Mouse (Mus musculus) B cell, adult 2 months (primary cell): Measurements from ENCODE around the gene Sstr2.

ENCODE experiments used
- DNase-seq, 2 experiments: peaks; one replicate each; pipeline ENCODE4 v3.0.0; 2022

The Sstr2 gene

GRCm38 (mm10) chr11:113658763-113659162, 39.6 kb downstream of the Sstr2 start:
- DNase-seq = no peak

GRCm38 (mm10) chr11:113660213-113660612, 41.1 kb downstream of the Sstr2 start:
- DNase-seq = peak; percentile 16 to 28

- no peak for DNase-seq
Measured at GRCm38 (mm10) chr11:113660940-113661339, 41.8 kb downstream of the Sstr2 start.

GRCm38 (mm10) chr11:113661835-113662351, 42.8 kb downstream of the Sstr2 start:
- no peak for DNase-seq

- DNase-seq = no peak
Measured at GRCm38 (mm10) chr11:113664279-113664678, 45.1 kb downstream of the Sstr2 start.

GRCm38 (mm10) chr11:113666205-113666604, 47.1 kb downstream of the Sstr2 start:
- no peak for DNase-seq

- no peak for DNase-seq
Measured at GRCm38 (mm10) chr11:113666648-113667047, 47.5 kb downstream of the Sstr2 start.

- DNase-seq = no peak
Measured at GRCm38 (mm10) chr11:113667122-113667521, 48.0 kb downstream of the Sstr2 start.

- DNase-seq = no peak
Measured at GRCm38 (mm10) chr11:113667704-113668103, 48.6 kb downstream of the Sstr2 start.

- DNase-seq = no peak
Measured at GRCm38 (mm10) chr11:113668857-113669256, 49.7 kb downstream of the Sstr2 start.

GRCm38 (mm10) chr11:113669711-113670110, 50.6 kb downstream of the Sstr2 start:
- DNase-seq = no peak

GRCm38 (mm10) chr11:113673614-113674013, 54.5 kb downstream of the Sstr2 start:
- no peak for DNase-seq

GRCm38 (mm10) chr11:113674595-113674994, 55.5 kb downstream of the Sstr2 start:
- no peak for DNase-seq
